Mouse (Mus musculus) heart, embryonic 14.5 days (tissue): ENCODE results near the gene Gys2. TPM values are rescaled to one million over a fixed set of nuclear protein-coding genes. Genes with fewer than 3 reads are reported as not detected.

Experiments
- polyA plus RNA-seq: library from polyadenylated mRNA; unstranded; fragments of >200 nt; fragmentation: Nextera tagmentation; extraction: Ambion mirVana; gene quantifications from 2 replicates; pipeline ENCODE4 v1.2.1, GENCODE M21; 2014

Gene Gys2
- polyA plus RNA-seq, 1 experiment from 2014 or later: not detected

Other genes starting within 250 kb of the Gys2 start
- not detected in 2 replicates for gene Iapp, start 174.7 kb downstream of the Gys2 start, polyA plus RNA-seq
- gene Slco1a5, start 150.1 kb downstream of the Gys2 start, polyA plus RNA-seq: not detected in 2 replicates
- 14.3 TPM in 2 replicates for gene Pyroxd1, start 127.5 kb downstream of the Gys2 start, polyA plus RNA-seq
- 18.1 and 18.5 TPM in 2 replicates for gene Recql, start 86.0 kb downstream of the Gys2 start, polyA plus RNA-seq
- 71.4 and 73.1 TPM in 2 replicates for gene Golt1b, start 85.9 kb downstream of the Gys2 start, polyA plus RNA-seq
- 0.42 TPM in 1 of 2 replicates, not detected in the other for gene Spx, start 59.7 kb downstream of the Gys2 start, polyA plus RNA-seq
- gene Ldhb, start 34.8 kb upstream of the Gys2 start, polyA plus RNA-seq: 1,520 and 1,540 TPM in 2 replicates
- gene Kcnj8, start 98.5 kb upstream of the Gys2 start, polyA plus RNA-seq: 14.5 and 16.5 TPM in 2 replicates
- 22.9 and 27.1 TPM in 2 replicates for gene Abcc9, start 229.2 kb upstream of the Gys2 start, polyA plus RNA-seq